Mouse (Mus musculus) embryonic fibroblast, embryonic 13.5 days (primary cell): ENCODE measurements around the gene Ssbp2.

ENCODE experiments used
- CTCF ChIP-seq: IDR thresholded peaks from 2 replicates; pipeline ENCODE4 v1.5.1; 2011; ENCODE audit warnings: mild to moderate bottlenecking, control low read depth, low read length, moderate library complexity, borderline replicate concordance; ENCODE audit not compliant: insufficient read depth
- POLR2A ChIP-seq: IDR thresholded peaks from 2 replicates; pipeline ENCODE4 v1.6.1; 2011; ENCODE audit warnings: low read depth, mild to moderate bottlenecking, control low read depth, low read length, moderate library complexity

DNA sequence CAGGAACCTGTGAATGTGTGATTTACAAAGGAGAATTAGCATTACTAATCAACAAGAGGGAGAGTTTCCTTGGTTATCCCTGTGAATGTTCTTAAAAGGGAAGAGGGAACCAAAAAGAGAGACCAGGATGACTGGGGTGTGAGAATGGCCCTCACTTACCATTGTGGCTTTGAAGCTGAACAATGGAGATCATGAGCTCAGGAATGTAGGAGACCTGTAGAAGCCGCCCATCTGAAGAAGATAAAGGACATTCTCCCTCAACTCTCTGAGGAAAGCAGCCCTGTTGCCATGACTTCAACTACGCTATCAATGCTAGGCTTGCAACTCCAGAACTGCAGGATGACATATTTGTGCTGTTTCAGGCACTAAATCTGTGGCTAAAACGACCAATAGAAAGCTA, 22.2 kb upstream of the Ssbp2 start:
- TF ChIP-seq CTCF, result no peak
- TF ChIP-seq POLR2A, result no peak
